Mouse (Mus musculus) heart, embryonic 16.5 days (tissue): ENCODE measurements around the gene Lrch3. TPM values are rescaled to one million over a fixed set of nuclear protein-coding genes. Genes with fewer than 3 reads are reported as not detected.
A peak's percentile ranks its signal among the peaks of the same experiment; 100 is the strongest.
"Not testable (repeated sequence)": the region's sequence is repeated elsewhere in the genome, so short reads cannot be mapped to it uniquely, and the experiment has no call there.

ENCODE experiments used
- ATAC-seq: fragments of 200-750 bp; cut with Nextera tagmentation; replicated peaks from 2 replicates; pipeline ENCODE4 v1.8.0; 2017; ENCODE audit warnings: moderate number of reproducible peaks; ENCODE audit not compliant: insufficient read depth, low FRiP score; ENCODE audit errors: extremely low read depth
- H3K27ac ChIP-seq: fragments of 300-500 bp; sonication (generic); 2 replicates; pipeline ENCODE4 v1.5.1; 2014; ENCODE audit warnings: mild to moderate bottlenecking, low read length, control low read depth, moderate library complexity
- H3K27me3 ChIP-seq: fragments of 300-500 bp; sonication (generic); 2 replicates; pipeline ENCODE4 v1.6.1; 2014; ENCODE audit warnings: low read length, mixed read lengths; ENCODE audit not compliant: control insufficient read depth, insufficient read depth
- H3K36me3 ChIP-seq: fragments of 300-500 bp; sonication (generic); 2 replicates; pipeline ENCODE4 v1.6.1; 2014; ENCODE audit not compliant: control insufficient read depth, insufficient read depth
- H3K4me1 ChIP-seq: fragments of 300-500 bp; sonication (generic); 2 replicates; pipeline ENCODE4 v1.6.1; 2014; ENCODE audit warnings: low read length, mixed read lengths; ENCODE audit not compliant: control insufficient read depth, insufficient read depth
- H3K4me2 ChIP-seq: fragments of 300-500 bp; sonication (generic); 2 replicates; pipeline ENCODE4 v1.6.1; 2014; ENCODE audit warnings: low read depth, mild to moderate bottlenecking, control low read depth, low read length
- H3K4me3 ChIP-seq: fragments of 300-500 bp; sonication (generic); 2 replicates; pipeline ENCODE4 v1.5.1; 2014; ENCODE audit warnings: mild to moderate bottlenecking, control low read depth, low read length
- H3K9ac ChIP-seq: fragments of 300-500 bp; sonication (generic); 2 replicates; pipeline ENCODE4 v1.6.1; 2014; ENCODE audit warnings: low read length, control low read depth
- H3K9me3 ChIP-seq: fragments of 300-500 bp; sonication (generic); replicated peaks from 2 replicates; pipeline ENCODE4 v1.6.1; 2016; ENCODE audit warnings: low read length; ENCODE audit not compliant: control insufficient read depth
- WGBS: fragments of 180-500 bp; shearing (Covaris S2); extraction: QIAGEN DNeasy Blood & Tissue Kit; methylation state at CpG from one replicate; pipeline ENCODE4 v1.1.7; 2014; 5-methylcytosine and 5-hydroxymethylcytosine counted together
- polyA plus RNA-seq: library from polyadenylated mRNA; unstranded; fragments of >200 nt; fragmentation: Nextera tagmentation; extraction: Ambion mirVana; gene quantifications from 2 replicates; pipeline ENCODE4 v1.2.1, GENCODE M21; 2015

Lrch3 gene
- polyA plus RNA-seq, 1 experiment from 2014 or later: 15.0 TPM

GRCm38 (mm10) chr16:33048004-33048403 is 134.1 kb downstream of the Lrch3 start:
- Histone ChIP-seq H3K4me3 (no peak overlapping the region), H3K4me2 (no peak overlapping the region), H3K9ac (no peak overlapping the region), H3K4me1 (no peaks in the 10 kb centered on the region), H3K36me3 (no peaks in the 10 kb centered on the region), H3K9me3 (no peaks in the 10 kb centered on the region), H3K27me3 (no peaks in the 10 kb centered on the region), H3K27ac (no peak overlapping the region)
- no peak for ATAC-seq
- 90% methylated on average over 1 of the region's 1 CpGs for WGBS

GRCm38 (mm10) chr16:33048686-33049085 is 134.8 kb downstream of the Lrch3 start:
- no peaks in the 10 kb centered on the region for H3K9me3 ChIP-seq
- no peak for ATAC-seq

GRCm38 (mm10) chr16:33049809-33050208 is 135.9 kb downstream of the Lrch3 start:
- no peak overlapping the region for H3K4me3 ChIP-seq
- no peak for ATAC-seq
- H3K9me3 ChIP-seq: no peaks in the 10 kb centered on the region
- H3K27ac ChIP-seq: no peak overlapping the region
- no peak overlapping the region for H3K4me2 ChIP-seq
- WGBS: 85% methylated on average over 16 of the region's 16 CpGs
- no peaks in the 10 kb centered on the region for H3K4me1 ChIP-seq
- no peaks in the 10 kb centered on the region for H3K27me3 ChIP-seq
- no peaks in the 10 kb centered on the region for H3K36me3 ChIP-seq
- H3K9ac ChIP-seq: no peak overlapping the region

More at GRCm38 (mm10) chr16:33048686-33049085, 134.8 kb downstream of the Lrch3 start:
- no peak overlapping the region for H3K4me2 ChIP-seq
- H3K4me1 ChIP-seq: no peaks in the 10 kb centered on the region
- no peaks in the 10 kb centered on the region for H3K36me3 ChIP-seq
- no peaks in the 10 kb centered on the region for H3K27me3 ChIP-seq
- no peak overlapping the region for H3K27ac ChIP-seq
- H3K4me3 ChIP-seq: no peak overlapping the region
- H3K9ac ChIP-seq: no peak overlapping the region
- WGBS: 64% methylated on average over 2 of the region's 2 CpGs

GRCm38 (mm10) chr16:33053141-33053540 is 139.2 kb downstream of the Lrch3 start:
- Histone ChIP-seq H3K27ac (no peak overlapping the region), H3K9me3 (no peaks in the 10 kb centered on the region), H3K9ac (no peak overlapping the region), H3K4me3 (no peak overlapping the region), H3K4me2 (no peak overlapping the region), H3K4me1 (peaks cover 7% of the 10 kb centered on the region), H3K36me3 (peaks cover 3% of the 10 kb centered on the region), H3K27me3 (no peaks in the 10 kb centered on the region)
- WGBS: 66% methylated on average over 5 of the region's 5 CpGs
- ATAC-seq: no peak

- H3K9ac ChIP-seq, ATAC-seq, H3K4me2 ChIP-seq, H3K9me3 ChIP-seq, H3K27ac ChIP-seq, H3K4me3 ChIP-seq, H3K27me3 ChIP-seq: not testable (repeated sequence)
- WGBS: 79% methylated on average over 2 of the region's 2 CpGs
- H3K4me1 ChIP-seq: peaks cover 10% of the 10 kb centered on the region
- H3K36me3 ChIP-seq: peaks cover 13% of the 10 kb centered on the region
These were observed 141.0 kb downstream of the Lrch3 start for GRCm38 (mm10) chr16:33054927-33055326.

- Histone ChIP-seq H3K4me1 (peaks cover 10% of the 10 kb centered on the region), H3K9me3 (no peaks in the 10 kb centered on the region), H3K27me3 (no peaks in the 10 kb centered on the region), H3K36me3 (peaks cover 19% of the 10 kb centered on the region), H3K9ac (peak overlapping the region; percentile 62), H3K4me3 (peak overlapping the region; percentile 86), H3K27ac (no peak overlapping the region), H3K4me2 (peak overlapping the region; percentile 93)
- 21% methylated on average over 10 of the region's 10 CpGs for WGBS
- ATAC-seq: 0 out of 2 replicates have a peak, but pooled peaks have one; percentile 2
These were observed 141.8 kb downstream of the Lrch3 start for GRCm38 (mm10) chr16:33055655-33056054.

- ATAC-seq: peak; percentile 93
- H3K9ac ChIP-seq: peak within 1 kb of the TSS; percentile 94
- H3K27me3 ChIP-seq: no peaks in the 10 kb centered on the region
- no peaks in the 10 kb centered on the region for H3K9me3 ChIP-seq
- peak within 1 kb of the TSS; percentile 93 for H3K4me2 ChIP-seq
- H3K36me3 ChIP-seq: peaks cover 22% of the 10 kb centered on the region
- H3K4me1 ChIP-seq: peaks cover 10% of the 10 kb centered on the region
- WGBS: under 1% methylated on average over 47 of the region's 47 CpGs
- peak within 1 kb of the TSS; percentile 92 for H3K27ac ChIP-seq
- peak within 1 kb of the TSS; percentile 86 for H3K4me3 ChIP-seq
These were observed 142.3 kb downstream of the Lrch3 start, which contains the start of the genes Iqcg and Rpl35a for GRCm38 (mm10) chr16:33056095-33056785. Iqcg (minus strand) TSS chr16:33056218. Rpl35a (plus strand) TSS chr16:33056453.

GRCm38 (mm10) chr16:33056786-33057185 is 142.9 kb downstream of the Lrch3 start:
- H3K36me3 ChIP-seq: peaks cover 22% of the 10 kb centered on the region
- peak overlapping the region; percentile 66 for H3K4me2 ChIP-seq
- H3K27ac ChIP-seq: peak overlapping the region; percentile 92
- ATAC-seq: 0 out of 2 replicates have a peak, but pooled peaks have one; percentile 16
- under 1% methylated on average over 24 of the region's 24 CpGs for WGBS
- H3K27me3 ChIP-seq: no peaks in the 10 kb centered on the region
- peaks cover 10% of the 10 kb centered on the region for H3K4me1 ChIP-seq
- peak overlapping the region; percentile 86 for H3K4me3 ChIP-seq
- H3K9ac ChIP-seq: peak overlapping the region; percentile 94
- no peaks in the 10 kb centered on the region for H3K9me3 ChIP-seq

- H3K27me3 ChIP-seq: no peaks in the 10 kb centered on the region
- WGBS: 86% methylated on average over 16 of the region's 16 CpGs
- peak overlapping the region; percentile 43 for H3K9ac ChIP-seq
- 0 out of 2 replicates have a peak overlapping the region, but pooled peaks have one; percentile 21 for H3K4me3 ChIP-seq
- peaks cover 11% of the 10 kb centered on the region for H3K4me1 ChIP-seq
- peaks cover 22% of the 10 kb centered on the region for H3K36me3 ChIP-seq
- ATAC-seq: no peak
- peak overlapping the region; percentile 46; the same call in 1 of the 2 replicates for H3K4me2 ChIP-seq
- no peak overlapping the region for H3K27ac ChIP-seq
- no peaks in the 10 kb centered on the region for H3K9me3 ChIP-seq
These were observed 144.1 kb downstream of the Lrch3 start for GRCm38 (mm10) chr16:33058033-33058432.
